Mouse (Mus musculus): ENCODE measurements at regions not wholly inside any gene's neighbourhood (a gene's known extent, or its start where the extent isn't known, plus 50 kb on each side); places are given as distances from the start of the nearest gene placed in this dataset.

GRCm38 (mm10) chr5:54178966-54179547, 180.8 kb downstream of the Stim2 start:
- no peak for DNase-seq

- no peak for DNase-seq
These were observed 181.9 kb downstream of the Stim2 start for GRCm38 (mm10) chr5:54180192-54180611.

GRCm38 (mm10) chr5:54180640-54181326, 182.5 kb downstream of the Stim2 start:
- no peak for DNase-seq

DNA sequence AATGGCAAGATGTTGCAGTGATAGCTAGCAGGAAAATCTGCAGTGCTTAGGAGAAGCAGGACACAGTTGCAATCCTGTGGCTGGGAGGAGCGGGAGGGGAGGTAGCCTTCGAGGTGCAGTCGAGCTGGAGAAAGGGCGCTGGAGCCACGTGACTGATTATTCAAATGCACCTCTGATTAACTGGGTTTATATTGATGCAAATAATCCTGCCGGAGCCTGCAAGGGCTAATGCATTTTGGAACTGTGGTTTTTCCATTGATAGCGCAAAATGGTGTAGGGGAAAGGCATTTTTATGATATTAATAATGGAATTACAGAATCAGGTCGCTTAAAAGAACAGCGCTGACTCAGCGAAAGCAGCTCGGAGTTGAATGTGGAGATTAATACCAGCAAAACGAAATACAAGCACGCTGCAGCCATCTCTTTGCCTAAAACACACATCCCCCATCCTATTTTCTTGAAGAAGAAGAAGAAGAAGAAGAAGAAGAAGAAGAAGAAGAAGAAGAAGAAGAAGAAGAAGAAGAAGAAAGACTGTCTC, 183.1 kb downstream of the Stim2 start:
- no peak for DNase-seq

- no peak for DNase-seq
These were observed 184.5 kb downstream of the Stim2 start for GRCm38 (mm10) chr5:54182754-54183153.

GRCm38 (mm10) chr5:54185662-54186061, 187.4 kb downstream of the Stim2 start:
- DNase-seq = no peak

DNA sequence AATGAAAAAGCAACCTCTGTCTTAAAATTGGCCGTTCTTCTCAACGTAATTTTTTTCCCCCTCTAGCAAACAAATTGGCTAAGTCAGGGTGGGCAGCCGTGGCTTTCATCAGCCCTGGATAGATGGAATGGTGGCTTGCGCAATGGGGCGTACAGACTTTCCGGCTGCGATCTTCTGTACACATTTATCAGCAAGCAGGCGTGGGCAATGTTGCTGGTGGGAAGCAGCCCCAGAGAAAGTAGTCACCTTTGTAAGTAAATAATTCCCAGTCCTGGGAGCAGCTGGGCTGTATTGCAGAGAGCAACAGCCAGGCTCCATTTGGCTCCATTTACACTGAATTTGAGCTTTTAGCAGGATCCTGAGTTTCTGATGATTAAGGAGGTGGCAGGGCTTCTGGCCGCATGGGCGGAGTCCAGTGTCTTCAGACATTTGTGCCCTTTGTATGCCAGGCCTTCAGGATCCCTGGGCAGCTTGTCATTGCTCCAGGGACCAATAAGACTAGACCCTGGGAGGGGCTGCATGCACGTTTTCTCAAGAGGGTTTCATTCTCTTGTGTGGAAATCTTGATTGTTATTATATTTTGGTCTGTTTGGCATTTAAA, 187.9 kb downstream of the Stim2 start:
- DNase-seq = no peak

GRCm38 (mm10) chr5:54191688-54192087, 193.4 kb downstream of the Stim2 start:
- no peak for DNase-seq

GRCm38 (mm10) chr5:54194846-54195245, 196.5 kb downstream of the Stim2 start:
- DNase-seq = no peak

- DNase-seq = no peak
These were observed 201.7 kb downstream of the Stim2 start for GRCm38 (mm10) chr5:54200032-54200431.

DNA sequence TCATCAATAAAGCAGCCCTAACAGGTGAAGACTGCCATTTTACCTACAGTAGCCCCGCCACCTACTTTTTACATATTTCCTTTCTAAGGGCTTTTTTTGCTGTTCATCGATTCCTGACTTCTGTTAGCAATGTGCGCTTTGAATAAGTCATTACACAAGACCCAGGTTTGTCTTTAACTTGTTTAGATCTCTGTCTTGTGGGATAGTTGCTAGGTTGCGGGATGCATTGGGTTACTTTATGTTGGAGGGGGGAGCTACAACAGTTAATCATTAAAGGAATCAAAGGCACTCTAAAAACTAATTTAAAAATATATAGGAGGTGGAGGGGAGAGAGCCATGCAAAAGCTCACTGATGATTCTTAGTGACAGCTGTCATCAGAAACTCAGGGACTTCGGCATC, 202.3 kb downstream of the Stim2 start:
- no peak for DNase-seq

DNA sequence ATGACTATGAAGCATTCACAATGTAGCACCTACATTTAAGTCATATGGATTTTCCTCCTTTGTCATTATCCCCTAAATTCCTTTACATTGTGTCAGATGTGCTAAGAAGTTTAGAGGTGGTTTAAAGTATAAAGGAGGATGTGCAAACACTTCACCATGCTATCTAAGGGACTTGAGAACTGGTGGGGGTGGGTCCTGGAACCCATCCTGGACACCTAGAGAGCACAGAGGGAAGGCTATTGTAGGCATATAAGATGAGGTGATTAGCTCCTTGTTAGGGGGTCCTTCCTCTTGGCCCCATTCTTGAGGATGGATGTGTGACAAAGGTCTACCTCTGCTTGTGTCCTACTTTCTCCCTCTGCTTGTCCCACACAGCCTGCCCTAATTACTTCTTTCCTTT, 213.2 kb downstream of the Stim2 start:
- DNase-seq = no peak

GRCm38 (mm10) chr5:54212038-54212589, 213.8 kb downstream of the Stim2 start:
- no peak for DNase-seq

DNA sequence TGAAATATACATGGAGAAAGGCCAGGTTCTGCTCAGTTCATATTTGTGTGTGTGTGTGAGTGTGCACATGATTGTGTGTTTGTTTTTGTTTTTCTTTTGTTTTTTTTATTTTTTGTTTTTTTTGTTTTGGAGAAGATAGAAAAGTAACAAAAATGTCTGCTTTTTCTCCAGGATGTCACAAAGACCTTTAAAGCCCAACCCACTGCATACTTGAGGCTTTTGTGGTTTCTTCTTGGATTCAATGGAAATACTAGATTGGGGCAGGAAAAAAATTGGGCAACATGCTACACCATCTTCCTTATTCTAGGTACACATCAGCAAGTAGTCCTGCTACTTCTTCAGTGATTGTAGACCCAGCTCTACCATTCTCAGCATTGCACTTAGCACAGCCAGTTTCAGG, 226.7 kb downstream of the Stim2 start:
- DNase-seq = no peak

DNA sequence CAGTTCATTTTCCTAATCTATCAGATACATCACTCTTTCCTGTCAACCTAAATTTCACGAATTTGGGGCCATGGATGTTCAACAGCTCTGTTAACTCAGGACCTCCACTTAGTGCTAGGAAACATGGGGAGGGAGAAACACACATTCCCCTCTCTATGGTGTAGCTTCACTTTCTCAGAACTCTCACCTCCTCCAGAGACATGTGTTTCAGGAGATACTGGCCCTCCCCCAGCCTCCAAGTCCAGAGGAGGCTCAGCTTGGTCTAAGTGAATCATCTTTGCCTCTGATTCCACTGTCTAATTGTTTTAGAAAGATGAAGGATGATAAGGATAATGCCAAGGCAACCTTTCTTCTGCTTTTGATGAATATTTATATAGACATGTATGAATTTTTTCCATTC, 236.3 kb downstream of the Stim2 start:
- DNase-seq = peak; percentile 39

- peak; percentile 67 for DNase-seq
These were observed 236.9 kb downstream of the Stim2 start for GRCm38 (mm10) chr5:54235226-54235625.

DNA sequence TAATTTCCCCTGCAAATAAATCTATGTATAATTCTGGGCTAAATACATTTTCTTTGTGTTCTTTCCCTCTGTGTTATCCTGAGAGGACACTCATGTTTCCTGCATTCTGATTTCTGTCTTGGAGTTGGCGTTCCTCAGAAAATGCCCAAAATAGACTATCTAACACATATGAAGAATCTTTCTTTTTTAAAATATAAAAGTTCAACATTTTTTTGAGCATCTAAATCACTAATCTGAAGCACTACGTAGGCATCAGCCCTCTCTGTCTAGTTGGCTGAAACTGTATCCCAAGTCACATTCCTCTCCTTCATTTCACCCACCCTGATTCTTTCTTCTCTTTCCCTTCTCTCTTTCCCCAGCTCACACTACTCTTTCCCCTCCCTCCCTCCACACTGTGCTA, 238.9 kb downstream of the Stim2 start:
- DNase-seq = no peak

DNA sequence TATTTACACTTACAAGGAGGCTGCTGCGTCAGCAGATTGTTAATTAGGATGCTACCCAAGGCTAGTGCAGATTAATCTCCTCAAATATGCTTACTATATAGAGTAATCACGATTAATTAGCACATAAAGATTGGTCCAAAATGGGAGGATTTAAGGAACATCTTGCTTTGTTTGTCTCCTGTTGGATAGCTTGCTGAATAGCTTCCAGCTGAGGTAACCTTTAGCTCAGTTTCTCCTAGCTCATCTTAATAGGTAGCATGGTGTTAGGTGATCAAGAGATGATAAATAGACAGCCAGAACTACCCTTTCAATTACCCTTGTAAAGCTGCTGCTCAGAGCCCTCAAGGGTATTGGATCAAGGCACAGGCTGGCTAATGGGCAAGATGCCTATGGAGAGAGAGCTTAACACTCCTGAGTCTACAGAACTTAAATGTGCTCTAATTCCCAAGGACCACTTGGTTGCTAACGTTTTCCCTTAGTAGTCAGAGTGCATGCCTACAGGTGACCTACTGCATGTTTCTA, 240.4 kb downstream of the Stim2 start:
- DNase-seq = no peak

DNA sequence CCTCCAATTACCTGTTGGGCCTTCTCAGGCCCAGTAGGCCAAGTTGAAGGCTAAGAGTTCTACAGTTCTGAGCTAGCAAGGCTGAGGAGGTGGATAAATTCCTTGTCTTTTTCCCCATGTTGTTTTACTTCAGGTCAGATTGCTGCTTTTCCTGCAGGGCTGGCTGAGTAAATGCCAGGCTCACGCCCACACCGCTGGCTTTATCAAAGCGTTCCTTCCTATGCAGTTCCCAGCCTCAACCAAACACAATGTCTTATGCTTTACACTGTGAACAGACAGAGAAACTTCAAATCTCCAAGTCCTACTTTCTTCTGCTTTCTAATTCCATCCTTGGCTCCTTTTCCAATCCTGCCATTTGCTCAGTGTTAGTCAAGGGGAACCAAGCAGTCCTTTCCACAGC, 241.3 kb downstream of the Stim2 start:
- peak; percentile 48 for DNase-seq

DNA sequence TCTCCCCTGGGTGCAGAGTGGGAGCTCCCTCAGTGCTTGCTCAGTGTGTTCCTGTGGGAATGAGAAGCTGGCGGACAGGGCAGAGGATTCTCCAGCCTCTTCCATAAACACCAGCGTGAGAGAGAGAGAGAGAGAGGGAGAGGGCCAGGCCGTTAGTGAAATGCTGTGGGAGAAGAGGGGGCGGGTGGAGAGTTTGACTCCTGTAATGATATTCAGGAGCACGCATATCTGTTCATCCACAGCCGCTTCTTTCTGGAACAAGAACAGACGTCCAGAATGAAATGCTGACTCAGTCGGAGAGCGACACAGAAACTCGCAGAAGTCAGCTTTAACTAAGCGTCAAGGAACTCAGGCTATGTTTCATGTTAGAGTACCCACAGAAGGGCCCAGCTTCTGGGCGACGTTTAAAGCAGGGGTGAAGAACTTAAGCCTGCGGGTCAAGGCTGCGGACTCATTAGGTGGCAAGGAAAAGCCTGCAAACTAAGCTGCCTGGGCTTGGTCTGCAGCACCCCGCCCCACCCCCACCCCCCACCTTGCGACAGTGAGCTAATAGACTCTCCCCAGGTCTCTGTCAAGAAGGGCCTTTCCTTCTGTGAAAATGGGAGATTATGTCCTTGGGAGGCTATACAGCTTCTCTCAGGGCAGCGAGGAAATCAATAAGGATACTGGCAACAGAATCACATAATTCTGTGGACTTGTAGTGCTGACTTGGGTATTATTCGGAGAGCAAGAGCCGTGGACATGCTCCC, 243.0 kb downstream of the Stim2 start:
- peak; percentile 31 for DNase-seq

- DNase-seq = no peak
These were observed 243.8 kb downstream of the Stim2 start for GRCm38 (mm10) chr5:54242126-54242525.

GRCm38 (mm10) chr5:54252038-54252437, 253.7 kb downstream of the Stim2 start:
- DNase-seq = no peak

GRCm38 (mm10) chr5:54254005-54254404, 255.7 kb downstream of the Stim2 start:
- no peak for DNase-seq
